Mouse (Mus musculus): ENCODE data around the gene Mthfd2.

DNA sequence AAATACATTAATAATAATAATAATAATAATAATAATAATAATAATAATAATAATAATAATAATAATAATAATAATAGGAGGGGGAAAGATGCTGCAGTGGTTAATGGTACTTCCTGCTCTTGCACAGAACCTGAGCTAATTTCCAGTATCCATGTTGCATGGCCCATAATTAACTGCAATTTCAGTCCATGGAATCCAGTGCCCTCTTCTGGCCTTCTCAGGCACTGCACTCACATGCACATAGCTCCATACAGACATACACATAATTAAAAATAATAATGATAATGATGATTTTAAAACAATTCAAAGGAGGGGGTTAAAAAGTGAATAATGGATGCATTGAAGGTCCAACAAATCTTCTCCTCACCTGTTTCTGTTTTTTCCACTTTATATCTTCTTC lies 60.5 kb downstream of the Mthfd2 start:
- TF ChIP-seq CTCF (IDR thresholded peaks at IDR 0.05; ENCODE audit: low read depth, low read length) = peak; percentile 19
- TF ChIP-seq POLR2A (IDR thresholded peaks at IDR 0.05; ENCODE audit: insufficient read depth, low read length) = no peak
- no peak for TF ChIP-seq EP300 (IDR thresholded peaks at IDR 0.05; ENCODE audit: insufficient read depth, low read depth, low read length)

All from ES-Bruce4 (cell line).